Mouse (Mus musculus) Muller cell, postnatal 12 days (primary cell): ENCODE results near the gene Phrf1.
"Not testable (repeated sequence)": the region's sequence is repeated elsewhere in the genome, so short reads cannot be mapped to it uniquely, and the experiment has no call there.

Source experiments
- DNase-seq: peaks from one replicate; pipeline ENCODE4 v3.0.0-alpha.2; 2015; ENCODE audit errors: inconsistent ontology term

Phrf1 gene

DNA sequence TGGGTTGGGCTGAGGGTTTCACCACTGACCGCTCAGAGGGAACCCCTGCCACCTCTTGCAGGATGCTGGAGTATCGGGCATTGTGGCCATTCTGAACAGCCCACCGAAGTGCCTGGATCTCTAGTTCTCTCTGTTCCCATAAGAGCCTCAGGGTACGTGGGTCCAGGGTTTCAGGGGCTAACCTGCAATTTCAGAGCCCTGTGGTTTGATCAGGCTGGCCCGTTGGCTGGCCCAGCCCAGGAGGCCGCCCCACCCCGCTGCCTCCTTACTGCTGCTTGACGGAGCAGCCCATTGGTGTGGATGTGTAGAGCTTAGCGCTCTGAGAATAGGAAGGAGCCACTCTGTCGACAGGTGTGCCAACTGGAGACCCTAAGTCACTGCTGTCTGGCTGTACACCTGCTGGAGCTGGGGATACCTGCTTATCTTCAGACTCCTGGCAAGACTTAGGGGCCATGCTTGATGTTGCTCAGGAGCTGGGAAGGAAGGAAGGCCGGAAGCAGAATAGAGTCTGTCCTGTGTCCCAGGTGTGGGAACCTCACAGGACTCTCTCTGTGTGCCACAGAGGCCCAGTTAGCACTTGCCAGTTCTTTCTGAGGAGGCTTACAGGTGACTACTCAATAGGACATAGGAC, 14.9 kb upstream of the Phrf1 start, which contains the start of gene Lmntd2:
Lmntd2 (minus strand) TSS at position 476 of the 631 bp plus-strand sequence.
- no peak for DNase-seq

DNA sequence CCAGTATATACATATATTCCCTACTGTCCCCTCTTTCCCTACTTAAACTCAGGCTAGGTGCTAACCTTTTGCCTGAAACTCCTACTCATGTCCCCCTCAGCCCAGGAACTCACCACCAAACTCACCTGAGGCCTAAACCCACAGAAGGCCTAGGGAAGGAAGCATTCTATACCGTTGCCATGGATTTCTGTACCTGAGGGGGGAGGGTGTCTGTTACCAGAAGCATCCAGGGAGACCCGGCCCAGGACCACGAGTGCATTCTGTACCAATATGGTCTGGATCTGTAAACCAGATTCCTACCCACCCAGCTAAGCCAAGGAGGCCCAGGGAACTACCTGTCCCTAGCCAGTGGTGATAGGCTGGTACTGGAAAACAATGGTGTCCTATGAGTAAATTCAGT, 14.3 kb upstream of the Phrf1 start:
- no peak for DNase-seq

DNA sequence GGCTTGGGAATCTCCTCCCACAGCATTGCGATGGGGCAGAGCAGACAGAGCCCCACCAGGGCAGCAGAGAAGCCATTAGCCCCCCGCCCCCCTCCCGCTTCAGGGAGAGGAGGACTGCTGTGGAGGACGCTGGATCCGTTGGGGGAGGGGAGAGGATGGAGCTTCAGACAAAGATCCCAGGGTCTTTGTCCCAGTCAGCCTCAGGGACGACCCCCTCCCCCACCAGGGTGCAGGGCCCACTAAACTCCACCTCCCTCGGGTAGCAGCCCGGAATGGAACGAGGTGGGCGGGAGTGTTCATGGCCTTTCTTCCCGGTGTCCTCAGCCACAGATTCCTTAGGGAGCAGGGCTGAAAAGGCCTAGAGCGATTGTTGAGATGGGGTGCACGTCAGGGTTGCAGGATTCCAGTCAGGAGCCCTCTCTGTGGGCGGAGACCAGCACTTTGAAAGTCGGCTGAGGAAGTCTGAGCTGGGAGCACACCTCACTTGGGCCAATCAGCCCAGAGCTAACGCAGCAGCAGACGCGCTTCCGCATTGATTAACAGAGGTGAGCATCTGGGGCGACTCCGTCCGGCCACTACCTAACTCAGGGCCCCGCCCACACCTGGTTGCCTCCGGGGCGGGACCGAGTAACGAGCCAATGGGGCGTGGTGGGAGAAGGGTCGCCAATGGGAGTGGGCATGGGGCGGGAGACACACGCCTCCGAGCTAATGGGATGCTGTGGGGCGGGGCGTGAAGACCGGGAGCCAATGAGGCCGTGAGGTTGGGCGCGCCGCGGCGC, 13.3 kb upstream of the Phrf1 start, which contains the start of gene Rassf7:
Rassf7 (plus strand) TSS at position 760 of the 779 bp plus-strand sequence.
- peak; percentile 98 for DNase-seq

DNA sequence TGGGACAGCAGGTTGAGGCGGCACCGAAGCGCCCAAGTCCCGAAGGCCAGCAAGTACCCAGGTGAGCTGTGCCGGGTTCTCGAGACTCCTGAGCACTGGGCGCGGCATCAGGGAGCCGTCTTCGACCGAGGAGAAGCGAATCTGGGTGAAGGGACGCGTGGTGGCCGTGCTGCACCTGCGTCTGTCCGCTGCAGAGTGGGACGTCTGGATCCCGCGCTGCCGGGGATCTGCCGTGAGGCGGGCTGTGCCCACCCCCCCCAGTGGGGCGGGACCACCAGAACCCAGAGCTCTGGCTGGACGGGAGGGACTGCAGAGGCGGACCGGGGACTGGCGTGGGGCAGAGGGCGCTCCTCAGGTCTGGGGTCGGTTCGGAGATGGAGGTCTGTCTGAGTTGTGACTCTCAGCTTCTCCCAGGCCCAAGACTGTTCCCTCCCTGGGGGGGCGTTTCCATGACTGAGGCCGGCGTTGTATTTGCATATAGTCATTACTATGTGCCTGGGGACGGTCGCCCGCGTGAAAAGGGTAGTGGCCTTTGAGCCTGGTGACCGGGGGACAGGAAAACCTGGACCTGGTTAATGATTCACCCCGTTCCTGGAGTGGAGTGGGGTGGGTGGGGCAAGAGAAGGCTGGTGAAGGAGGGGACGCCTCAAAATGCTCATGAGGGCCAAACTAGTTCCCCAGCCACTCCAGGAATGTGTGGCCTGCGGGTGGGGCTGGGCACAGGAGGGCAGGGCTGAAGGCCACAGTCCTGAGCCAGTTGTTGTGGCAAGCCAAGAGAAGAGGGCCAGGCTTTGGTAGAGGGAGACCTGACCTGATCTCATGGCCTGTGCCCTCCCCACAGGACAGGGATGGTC, 12.5 kb upstream of the Phrf1 start:
- peak; percentile 91 for DNase-seq

DNA sequence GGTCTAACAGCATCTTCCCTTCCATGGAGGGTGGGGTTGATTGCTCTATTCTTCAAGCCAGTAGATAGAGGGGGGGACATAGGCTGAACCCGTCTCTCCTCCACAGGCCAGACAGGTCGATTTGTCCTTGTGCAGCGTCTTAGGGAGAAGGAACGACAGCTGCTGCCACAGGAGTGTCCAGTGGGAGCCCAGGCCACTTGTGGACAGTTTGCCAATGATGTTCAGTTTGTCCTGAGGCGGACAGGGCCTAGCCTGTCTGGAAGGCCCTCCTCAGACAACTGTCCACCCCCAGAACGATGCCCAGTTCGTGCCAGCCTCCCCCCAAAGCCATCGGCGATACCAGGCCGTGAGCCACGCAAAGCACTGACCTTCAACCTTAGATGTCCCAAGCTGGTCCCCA, 11.7 kb upstream of the Phrf1 start:
- no peak for DNase-seq

DNA sequence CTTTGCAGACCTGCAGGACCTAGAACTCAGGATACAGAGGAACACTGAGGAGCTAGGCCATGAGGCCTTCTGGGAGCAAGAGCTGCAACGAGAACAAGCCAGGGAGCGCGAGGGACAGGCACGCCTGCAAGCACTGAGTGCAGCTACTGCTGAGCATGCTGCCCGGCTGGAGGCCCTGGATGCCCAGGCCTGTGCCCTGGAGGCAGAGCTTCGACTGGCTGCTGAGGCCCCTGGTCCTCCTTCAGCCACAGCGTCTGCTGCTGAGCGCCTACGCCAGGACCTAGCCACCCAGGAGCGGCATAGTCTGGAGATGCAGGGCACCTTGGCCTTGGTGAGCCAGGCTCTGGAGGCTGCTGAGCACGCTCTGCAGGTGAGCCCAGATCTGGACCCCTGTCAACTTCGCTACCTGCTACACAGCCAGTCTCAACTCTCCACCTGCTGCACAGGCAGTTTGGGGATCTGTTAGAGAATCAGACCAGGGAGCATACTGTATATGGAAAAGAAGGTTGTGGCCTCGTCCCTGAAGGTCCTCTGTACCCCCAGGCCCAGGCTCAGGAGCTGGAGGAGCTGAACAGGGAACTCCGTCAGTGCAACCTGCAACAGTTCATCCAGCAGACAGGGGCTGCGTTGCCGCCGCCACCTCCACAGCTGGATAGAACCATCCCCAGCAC, 11.1 kb upstream of the Phrf1 start:
- DNase-seq = no peak

DNA sequence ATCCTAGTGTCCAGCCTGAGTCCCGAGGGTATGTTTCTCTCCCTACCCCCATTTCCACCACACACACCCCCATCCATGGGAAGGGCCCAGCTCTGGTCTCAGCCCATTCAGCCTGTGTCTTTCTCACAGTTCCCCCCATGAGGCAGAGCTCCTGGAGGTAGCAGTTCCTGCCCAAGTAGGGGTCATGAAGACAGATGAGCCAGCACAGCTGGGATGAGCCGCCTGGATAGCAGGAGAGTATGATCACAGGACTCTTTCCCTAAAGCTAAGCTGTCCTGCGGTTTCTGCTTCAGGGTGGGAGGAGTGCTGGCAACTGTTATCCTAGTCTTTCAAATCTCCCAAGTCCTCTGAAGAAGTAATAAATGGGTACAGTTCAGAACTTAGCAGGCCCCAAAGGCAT, 10.4 kb upstream of the Phrf1 start:
- DNase-seq = no peak

DNA sequence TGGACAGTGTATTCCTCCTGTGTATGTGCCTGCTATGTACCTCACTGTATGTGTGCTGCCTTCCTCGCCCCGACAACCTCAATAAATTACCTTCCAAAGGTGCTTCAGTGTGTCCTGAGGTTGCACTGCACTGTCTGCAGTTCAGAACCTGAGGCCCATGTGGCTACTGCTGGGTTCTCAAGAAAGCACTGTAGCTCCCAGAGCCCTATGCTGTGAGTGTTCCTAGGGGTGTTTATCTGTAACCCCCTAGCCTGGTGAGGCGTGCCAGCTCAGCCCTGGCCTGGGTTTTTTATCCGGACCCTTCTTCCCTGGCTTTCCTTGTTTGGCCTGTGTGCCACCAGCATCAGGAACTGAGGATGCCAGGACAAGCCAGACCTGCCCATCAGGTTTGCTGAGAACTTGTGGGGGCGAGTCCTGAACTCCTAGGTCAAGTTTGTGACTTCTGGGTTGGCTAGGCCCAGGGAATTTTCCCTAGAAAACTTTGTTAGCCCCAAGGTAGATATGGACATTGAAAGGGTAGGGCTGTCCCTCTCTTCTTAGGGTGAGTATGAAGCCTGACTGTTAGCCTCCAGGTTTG, 9.9 kb upstream of the Phrf1 start:
- no peak for DNase-seq

DNA sequence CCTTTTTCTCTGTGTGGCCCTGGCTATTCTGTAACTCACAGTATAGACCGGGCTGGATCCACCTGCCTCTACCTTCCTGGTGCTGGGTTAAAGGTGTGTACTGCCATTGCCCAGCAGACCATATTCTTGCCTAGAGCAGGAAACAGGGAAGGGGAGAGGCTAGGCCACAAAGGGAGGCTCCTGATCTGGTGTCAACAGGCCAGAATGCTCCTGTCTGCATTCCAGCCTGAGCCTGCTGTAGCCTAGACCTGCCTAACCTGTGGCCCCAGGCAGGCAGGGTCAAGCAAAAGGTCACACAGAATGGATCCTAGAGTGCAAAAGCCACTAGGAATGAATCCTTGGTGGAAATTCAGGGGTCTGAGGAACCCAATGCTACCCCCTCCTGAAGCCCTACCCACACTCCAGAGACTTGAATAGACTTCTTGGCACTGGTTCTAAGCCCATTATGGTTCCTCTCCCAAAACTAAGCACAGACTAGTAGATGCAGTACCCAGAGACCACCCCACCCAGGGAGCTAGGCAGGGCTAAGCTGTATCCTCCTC, 9.0 kb upstream of the Phrf1 start:
- DNase-seq = no peak

DNA sequence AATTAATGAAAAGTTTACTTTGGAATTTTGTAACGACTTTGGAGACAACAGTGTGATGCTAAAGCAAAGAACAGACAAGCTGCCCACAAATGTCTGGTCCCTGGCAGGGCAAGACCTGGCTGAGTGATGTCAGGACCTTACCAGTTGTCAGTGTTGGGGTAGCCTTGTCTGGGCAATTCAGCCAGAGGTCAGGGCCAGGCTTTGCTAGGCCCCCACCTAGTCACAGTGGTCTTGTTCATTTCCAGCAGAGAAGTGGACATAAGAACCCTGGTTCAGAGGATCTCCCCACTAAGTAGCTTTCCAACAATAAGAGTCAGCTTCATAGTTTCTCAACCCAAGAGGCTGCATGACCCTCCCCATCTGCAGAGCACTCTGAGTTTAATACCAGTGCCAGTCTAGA, 8.2 kb upstream of the Phrf1 start:
- DNase-seq = no peak

DNA sequence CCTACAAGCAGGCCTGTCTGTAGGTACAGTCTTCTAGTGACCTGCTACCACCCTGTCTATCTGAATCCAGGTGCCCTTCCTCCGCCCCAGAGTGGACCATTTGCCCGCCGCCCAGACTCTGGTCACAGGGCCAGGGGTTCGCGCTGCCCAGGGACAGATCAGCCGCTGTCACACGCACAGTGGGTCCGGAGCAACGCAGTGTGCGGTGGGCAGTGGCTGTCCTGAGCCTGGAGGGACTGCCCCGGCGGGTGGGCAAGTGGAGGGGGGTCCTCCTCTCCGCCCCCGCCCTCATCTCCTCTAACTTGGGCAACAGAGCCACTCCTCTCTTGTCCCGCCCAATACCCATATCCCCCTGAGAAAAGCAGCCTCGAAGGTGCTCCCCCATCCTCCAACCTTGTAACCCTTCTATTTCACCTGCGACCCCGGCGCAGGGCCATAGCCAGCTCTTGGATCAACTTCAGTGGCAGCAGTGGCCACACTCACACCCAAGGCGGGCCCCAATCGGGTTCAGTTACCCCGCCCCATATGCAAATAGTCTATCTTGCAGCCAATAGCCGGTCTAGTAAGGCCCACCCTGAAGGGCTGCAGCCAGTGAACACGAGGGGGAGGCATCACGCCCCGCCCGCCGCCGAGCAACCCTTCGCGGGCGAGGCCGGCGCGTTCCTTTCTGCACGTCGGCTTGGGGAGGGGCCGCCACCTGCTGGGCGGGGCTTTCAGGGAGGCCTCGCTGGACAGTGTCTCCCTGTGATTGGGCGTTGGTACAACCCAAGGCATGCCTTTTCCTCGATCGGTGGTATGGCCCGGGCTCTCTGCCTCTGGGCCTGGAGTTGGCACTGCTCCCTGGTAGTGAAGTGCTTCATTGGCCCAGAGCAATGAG, 7.1 kb upstream of the Phrf1 start:
- peak; percentile 100 for DNase-seq

DNA sequence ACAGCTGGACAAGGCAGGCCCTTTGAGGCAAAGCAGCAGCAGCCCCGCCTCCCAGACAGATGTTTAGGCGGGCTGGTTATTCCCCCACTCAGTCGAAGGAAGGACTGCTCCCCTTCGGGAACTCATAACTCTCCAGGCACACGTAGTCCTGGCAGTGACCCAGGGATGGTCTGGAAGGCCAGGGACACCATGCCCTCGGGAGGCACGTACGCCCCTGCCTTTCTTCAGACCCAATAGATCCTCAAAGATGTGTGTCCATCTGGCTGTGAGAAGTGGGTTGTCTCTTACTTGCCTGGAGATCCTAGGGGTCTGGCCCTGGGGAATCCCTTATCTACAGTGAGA, 6.5 kb upstream of the Phrf1 start:
- DNase-seq = no peak

DNA sequence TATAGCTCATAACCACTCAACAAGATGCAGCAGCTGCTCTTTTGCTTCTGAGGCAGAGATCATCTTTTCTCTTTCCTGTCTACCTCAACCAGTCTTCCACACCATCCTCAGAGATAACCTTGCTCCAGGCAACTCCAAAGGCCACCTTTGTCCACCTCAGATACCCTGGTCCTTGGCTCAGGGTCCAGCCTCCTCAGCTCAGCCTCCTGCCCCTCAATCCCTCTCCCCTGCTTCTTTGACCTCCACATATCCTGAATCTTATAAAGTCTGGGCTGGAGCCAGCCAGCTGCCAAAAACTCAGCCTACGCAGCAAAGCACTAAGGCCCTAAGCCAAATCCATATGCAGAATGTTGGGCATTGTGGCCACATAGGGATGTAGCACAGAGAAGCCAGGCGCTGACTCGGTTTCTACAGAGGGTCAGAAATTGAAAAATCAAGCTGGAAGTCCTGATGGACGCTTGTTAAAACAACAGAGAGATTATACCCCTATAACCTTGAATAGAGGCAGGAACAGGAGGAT, 5.8 kb upstream of the Phrf1 start:
- no peak for DNase-seq

DNA sequence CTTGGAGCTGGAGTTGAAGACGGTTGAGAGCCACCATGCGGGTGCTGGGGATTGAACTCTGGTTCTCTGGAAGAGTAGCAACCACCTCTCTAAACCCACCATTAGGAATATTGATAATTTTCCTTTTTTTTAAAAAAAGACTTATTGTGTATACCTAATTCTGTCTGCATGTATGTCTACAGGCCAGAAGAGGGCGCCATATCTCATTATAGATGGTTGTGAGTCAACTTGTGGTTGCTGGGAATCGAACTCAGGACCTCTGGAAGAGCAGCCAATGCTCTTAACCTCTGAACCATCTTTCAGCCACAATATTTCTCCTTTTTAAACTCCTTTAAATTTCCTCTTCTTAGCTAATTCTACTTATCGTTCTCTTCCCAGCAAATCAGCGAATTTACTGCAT, 2.0 kb upstream of the Phrf1 start:
- DNase-seq = no peak

DNA sequence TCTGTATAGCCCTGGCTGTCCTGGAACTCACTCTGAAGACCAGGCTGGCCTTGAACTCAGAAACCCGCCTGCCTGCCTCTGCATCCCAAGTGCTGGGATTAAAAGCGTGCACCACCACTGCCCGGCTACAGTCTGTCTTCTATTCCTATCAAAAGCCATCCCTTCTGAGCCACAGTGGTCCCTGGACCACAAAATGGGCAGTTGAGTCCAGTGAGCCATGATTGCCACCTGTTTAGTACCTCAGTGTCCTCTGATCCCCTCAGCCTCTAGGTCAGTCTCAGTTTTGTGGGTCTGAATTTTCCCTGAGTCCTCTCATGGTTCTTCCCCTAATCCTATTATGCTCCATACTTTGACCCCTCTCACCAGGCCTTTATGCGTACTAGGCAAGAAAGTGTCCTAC, 788 bp upstream of the Phrf1 start:
- DNase-seq = no peak

DNA sequence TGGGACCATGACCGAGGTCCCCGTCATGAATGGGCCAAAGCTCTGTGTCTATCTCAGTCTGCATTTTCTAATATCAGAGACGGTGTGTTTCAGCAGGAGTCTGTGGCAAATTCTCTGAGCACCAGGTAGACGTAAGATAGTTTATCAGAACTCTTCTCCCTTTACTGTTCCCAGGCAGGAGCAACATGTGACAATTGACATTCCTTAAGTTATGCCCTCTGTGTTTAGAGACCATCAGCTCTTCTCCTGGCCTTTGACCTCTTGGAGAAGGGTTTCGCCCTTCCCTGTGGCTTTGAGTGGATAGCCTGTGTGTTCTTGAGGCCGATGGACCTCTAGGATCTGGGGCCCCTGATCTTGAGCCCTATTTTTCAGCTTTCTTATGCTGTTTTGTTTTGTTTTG, 1.1 kb downstream of the Phrf1 start:
- no peak for DNase-seq

DNA sequence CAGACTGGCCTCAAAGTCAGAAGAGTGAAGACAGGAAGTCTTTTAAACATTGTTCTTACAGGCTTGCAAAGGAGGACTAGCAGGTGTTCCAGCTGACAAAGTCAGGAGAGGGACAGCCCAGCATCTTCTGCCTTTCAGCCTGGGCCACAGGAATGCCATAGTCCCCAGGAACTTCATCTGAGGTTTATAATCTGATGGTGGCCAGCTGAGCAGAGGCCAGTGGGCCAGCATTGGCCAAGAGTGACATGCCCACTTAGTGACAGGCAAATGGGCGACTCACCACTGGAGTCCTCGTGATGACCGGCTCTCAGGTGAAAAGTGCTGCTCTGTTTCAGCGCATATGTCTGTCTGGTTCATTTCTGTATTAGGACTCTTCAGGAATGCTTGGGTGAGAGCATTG, 2.0 kb downstream of the Phrf1 start:
- peak; percentile 35 for DNase-seq

DNA sequence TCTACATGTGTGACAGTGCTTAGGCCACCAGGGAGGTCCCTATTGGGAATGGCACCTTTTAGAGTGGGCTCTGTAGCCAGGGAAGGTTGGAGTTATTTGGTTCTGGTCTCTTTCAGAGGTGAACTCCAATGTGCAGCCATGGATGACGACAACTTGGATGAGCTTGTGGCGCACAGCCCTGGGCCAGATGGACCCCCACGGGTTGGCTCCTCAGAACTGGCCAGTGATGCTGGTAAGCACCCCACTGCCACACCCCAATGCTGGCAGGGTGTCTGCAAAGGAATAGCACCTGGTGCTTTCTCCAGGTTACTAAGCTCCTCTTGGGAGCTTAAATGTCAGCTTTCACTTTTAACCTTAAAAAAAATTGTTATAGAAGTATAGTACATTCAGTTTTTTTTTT, 2.5 kb downstream of the Phrf1 start:
- no peak for DNase-seq

DNA sequence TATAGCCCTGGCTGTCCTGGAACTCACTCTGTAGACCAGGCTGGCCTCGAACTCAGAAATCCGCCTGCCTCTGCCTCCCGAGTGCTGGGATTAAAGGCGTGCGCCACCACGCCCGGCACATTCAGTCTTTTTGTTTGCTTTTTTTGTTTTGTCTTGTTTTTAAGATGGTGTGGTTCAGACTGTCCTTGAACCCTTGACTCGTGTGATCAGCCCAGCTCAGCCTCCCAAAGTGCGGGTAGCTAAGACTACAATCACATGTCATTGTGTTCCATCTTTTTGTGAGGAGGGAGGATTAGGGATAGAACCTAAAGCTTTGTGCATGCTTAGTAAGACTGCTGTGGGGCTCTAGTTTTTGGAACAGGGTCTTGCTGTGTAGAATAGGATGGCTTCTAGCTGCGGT, 3.0 kb downstream of the Phrf1 start:
- DNase-seq = no peak

DNA sequence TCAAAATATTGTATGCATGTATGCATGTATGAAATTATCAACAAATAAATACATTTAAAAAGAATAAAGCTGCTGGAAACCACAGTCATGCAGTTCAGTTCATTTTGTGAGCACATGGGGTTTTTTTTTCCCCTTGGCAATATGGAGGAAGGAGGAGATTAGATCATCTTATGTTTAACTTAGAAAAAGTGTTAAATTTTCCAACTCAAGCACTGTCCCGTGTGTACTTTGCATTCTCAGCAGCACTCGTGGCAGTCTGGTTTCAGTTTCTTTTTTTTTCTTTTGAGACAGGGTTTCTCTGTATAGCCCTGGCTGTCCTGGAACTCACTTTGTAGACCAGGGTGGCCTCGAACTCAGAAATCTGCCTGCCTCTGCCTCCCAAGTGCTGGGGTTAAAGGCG, 21.9 kb downstream of the Phrf1 start:
- DNase-seq = not testable (repeated sequence)
